Mouse (Mus musculus): ENCODE measurements around the gene Sik1.

Gene Sik1

DNA sequence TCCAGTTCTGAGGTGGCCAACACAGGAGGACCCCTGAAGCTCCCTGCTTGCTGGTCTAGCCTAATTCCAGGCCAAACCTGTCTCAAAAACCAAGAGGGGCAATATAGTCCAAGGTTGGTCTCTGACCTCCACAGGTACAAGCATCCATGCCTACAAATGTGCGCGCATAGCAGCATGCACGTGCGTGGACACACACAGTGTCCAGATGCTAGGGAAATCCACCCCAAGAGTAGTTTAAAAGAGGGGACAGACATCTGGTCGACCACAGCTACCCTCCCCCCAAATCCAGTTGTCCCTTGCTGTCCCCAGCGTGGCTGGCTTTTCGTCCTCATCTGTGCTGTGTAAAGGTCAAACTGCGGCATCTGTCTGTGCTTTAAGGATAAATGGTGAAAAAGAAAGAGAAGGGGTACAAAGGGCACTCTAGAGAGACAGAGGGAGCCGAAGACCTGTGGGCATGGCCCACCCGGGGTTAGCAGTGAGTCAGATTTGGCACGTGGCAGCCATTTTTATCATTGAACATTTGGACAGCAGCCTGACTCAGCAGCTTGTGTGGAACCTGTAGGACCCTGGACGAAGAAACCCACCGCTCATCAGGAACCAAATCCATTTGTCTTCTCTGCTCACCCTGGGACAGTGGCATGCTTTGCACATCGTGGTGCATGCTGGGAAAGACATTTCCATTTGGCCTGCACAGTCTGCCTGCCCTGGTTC is 23.6 kb downstream of the Sik1 start:
- ATAC-seq (ENCODE audit: low TSS enrichment), result no peak

DNA sequence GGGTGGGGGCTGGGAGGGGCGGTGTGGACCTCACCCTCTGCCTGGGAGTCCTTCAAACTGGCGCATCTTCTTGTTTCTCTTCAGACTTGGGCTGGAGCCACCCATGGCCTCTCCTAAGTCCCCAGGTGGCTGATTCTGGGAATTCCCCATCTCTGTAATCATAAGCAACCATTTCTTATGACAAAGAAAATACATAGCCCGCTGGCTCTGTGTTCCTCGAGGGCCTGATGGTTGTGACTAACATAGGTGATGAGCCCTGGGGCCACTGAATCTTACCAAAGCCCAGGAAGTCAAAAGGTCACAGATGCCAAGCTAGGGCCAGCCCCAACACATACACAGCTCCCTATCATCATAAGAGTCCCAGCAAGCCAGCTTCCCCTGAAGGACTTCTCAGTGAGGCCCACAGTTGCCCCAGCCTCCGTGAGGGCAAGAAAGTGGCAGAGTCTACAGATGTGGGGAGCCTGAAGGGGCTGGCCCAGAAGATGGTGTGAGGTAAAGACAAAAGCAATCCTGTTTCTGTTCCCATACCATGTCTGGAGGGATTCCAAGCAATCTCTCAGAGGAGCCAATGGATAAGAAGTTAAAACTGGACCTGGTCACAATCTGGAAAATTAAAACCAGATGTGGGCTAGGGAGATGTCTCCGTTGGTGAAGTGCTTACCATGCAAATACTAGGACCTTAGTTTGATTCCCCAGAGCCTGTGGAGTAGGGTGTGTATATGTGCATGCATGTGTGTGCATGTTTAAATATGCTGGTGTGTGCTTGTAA is 24.3 kb downstream of the Sik1 start:
- no peak for ATAC-seq (ENCODE audit: low TSS enrichment)

DNA sequence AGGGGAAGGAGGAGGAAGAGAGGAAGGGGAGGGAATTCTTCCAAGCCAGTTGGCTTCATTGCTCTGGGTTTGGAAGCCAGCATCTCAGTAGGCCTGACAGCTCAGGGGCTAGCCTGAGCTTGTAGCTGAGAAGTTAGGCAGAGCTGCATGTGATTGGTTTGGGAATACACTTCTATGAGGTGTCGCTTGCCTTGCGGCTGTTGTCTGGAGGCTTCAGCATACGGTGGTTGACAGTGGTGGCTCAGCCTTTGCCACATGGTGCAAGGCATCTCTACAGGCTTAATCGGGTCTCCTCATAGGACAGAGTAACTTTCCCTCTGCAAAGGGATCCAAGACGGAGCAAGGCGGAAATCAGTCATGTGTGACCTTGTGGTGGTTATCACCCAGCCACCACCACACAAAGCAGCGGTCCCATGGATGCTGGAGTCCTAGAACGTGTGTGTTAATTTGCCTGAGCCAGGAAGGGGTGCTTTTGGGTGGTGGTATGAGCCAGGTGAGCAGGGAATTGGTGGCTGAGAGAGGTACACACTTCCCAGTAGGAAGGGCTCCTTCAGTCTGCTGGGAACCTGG is 25.0 kb downstream of the Sik1 start:
- no peak for ATAC-seq (ENCODE audit: low TSS enrichment)

DNA sequence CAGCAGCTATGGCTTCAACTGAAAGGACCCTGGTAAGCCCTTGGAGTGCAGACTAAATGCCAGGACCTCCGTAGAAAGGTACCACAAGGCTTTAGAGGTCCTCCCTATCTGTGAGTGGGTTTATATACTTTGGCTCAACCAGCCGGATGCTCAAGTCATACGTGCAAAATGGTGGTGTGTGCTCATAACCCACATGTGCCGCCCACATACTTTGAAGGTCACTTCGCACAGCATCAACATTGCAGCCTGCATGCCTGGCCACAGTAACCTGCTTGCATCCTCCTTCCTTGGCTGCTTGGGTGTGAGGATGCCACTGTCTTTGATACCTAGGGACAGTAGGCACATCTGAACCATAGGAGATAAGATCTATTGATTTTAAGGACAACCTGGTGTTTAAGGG is 26.7 kb downstream of the Sik1 start:
- no peak for ATAC-seq (ENCODE audit: low TSS enrichment)

DNA sequence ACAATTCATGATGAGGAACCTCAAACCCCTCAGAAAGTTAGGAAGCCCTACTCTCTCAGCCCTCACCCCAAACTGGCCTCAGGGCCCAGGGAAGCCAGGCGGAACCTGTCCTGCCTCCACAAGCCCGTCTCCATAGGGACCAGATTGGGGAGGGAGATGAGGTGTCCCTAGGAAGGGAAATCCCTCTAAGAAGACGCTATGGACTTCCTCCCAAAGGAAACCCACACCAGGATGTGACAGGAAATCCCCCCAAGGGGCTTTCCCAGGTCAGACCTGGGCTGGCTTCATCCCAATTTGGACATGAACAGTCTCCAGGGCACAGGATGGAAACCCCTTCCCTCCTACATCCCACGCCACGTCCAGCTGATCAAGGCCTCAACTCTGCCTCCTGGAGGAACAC is 27.5 kb downstream of the Sik1 start:
- no peak for ATAC-seq (ENCODE audit: low TSS enrichment)

DNA sequence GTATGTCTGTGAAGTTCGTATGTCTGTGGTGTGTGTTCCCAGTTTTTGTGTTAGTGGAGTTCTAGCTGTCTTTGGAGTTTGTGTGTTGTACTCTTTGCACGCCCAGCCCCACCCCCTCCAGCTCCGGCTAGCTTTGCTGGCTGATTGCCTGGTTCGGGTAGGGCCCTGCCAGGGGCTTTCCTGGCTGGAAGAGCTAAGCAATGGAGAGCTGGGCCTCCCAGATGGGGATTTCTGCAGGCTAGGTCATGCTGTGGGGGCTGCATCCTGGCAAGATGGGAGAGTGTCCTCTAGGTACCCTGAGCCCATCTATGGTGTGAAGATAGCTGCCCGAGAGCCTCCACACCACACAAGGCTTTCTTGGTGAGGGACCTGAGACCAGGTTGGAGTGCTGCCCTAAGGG is 28.4 kb downstream of the Sik1 start:
- no peak for ATAC-seq (ENCODE audit: low TSS enrichment)

DNA sequence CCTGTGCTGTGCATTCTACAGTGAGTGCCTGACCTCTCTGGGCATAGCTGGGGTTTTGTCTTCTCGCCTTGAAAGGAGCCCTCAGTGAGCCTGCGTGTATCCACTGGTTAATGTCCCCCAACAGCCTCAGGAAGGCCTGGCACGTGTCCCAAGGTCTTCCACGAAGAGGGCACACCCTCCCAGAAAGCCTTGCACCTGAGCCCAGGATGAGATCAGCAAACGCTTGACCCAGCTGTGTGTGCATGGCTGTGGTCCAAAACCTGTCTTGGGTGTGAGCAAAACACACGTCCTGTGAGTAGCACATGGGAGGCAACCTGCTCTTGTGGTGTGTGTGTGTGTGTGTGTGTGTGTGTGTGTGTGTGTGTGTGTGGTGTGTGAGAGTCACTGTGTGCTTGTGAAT is 28.9 kb downstream of the Sik1 start:
- ATAC-seq (ENCODE audit: low TSS enrichment), result no peak

DNA sequence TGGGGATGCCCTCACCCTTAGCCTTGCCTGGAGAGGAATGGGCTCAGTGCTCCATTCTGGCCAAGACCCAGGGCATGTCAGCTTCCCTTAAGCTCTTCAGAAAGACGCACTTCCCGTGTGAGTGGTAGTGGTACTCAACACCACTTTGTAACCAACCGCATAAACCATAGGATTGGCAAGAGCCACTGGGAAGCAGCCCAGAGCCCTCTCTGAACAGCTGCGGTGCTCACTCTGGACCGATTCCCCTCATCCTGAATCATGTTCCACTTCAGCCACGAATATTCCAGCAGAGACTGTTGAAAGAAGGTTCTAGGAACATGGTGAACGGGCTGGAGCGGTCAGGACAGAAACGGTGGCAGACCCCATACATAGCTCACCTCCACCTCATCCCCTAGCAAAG is 29.9 kb downstream of the Sik1 start:
- no peak for ATAC-seq (ENCODE audit: low TSS enrichment)

DNA sequence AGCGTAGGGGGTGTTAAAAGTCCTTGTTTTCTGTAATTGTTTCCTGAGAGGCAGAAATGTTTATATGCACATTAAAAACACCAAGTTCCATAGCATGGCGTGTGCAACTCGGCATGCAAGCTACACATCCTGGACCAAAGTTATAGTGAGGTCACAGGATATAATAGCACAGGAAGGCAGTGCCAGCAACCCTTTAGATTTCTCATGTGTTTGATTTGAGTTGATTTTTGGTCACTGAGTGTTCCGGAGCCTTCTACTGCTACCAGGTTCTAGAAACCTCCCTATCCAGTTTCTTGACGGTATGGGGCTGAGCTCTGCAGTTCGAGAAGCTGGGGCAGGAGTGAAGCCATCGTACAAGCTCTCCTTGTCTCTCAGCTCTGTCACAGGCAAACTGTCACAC is 30.8 kb downstream of the Sik1 start:
- no peak for ATAC-seq (ENCODE audit: low TSS enrichment)

DNA sequence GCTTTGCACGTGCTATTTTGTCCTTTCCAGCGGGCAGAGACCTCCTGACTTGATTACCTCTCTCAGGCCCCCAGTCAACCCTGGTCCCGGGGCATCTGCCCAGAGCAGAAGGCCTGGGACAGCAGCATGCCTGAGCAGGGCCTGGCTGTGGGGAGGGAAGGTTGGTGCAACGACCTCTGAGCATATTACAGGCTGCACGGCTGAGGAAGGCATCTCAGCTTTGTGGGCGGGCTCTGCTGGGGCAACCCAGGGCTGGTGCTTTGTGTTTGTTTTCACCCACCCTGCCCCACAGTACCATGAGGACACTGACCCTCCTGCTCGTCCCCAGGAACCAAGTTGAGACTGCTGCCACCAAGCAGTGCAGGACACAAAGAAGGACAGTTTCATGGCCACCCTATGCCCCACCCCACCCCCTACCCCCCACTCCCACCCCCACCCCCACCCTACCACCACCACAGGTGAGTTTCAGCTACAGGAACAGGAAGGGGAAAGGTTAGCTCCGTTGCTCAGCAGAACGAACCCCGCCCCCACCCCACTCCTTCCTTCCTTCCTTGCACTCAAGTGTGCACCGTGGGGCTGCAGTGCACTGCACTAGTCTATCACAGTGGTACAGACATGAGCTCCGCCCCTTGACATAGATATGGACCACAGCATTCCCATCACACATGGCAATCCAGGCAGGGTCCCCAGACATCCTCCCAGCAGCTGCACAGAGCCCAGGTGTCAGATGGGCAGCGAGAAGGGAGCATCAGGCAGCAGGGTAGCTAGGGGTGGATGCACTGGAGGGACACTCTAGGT is 34.3 kb downstream of the Sik1 start:
- no peak for ATAC-seq (ENCODE audit: low TSS enrichment)

DNA sequence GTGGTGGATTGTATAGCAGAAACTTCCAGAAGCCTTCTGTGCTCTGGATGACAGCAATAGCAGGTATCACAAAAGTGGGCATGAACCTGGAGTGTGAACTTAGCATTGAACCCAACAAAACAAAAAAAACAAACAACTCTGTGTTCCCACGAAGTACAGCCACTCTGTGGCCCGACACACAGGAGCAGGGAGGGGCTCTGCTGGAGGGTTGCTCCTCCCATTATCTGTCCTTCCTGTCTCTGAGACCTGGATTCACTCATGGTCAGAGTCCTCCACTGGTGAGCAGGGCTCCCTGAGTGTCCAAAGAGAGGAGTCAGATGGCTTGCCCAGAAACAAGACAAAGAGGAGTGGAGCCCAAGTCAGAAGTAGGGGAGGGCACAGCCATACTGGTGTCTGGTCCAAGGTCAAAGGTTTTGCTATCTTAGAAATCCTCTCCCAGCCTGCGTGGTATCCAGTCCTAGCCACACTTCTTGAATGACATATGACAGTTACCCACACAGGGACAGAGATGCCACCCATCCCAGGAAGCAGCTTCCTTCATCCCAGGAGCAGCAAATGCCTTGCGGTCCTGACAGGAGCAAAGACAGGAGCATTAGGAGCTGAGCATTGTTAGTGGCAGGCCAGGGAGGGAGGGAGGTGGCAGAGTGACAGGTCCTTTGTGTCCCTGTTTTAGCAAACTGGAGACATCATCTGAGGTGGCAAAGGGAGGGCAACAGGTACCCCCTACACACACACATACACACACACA is 35.3 kb downstream of the Sik1 start:
- no peak for ATAC-seq (ENCODE audit: low TSS enrichment)

DNA sequence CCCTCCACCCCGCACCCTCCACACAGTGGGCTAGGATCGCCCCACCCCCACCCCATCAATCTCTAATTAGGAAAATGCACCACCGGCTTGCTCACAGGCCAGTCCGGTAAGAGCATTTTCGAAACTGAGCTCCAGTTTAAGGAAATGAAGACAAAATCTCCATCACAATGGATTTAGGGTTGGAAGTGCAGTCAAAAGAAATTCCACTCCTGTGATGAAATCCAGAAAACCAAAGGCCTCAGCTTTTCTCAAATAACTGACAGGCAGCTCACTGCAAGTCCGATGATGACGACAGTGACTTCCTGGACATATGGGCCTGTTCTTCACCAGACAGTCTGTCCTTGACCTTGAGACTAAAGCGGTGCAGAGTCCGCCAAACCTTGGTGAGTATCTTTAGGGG is 36.2 kb downstream of the Sik1 start:
- ATAC-seq (ENCODE audit: low TSS enrichment), result no peak

DNA sequence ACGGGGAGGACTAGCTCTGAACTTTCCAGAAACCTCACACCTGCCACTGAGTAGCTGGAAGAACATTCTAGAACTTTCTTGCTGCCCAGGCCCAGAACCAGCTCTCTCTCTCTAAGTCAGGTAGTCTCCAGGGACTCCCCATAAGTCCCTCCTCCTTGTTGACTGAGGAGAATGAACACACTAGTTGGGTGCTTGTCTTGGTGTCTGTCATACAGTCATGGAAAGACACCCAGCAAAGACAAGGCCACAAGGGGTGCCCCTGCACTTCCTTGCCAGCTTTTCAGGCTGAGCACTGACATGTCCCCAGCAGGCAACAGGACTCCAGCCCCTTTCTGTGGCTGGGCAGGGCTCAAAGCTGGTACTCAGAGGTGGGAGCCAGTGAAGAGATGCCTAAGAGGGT is 37.8 kb downstream of the Sik1 start:
- ATAC-seq (ENCODE audit: low TSS enrichment), result no peak

DNA sequence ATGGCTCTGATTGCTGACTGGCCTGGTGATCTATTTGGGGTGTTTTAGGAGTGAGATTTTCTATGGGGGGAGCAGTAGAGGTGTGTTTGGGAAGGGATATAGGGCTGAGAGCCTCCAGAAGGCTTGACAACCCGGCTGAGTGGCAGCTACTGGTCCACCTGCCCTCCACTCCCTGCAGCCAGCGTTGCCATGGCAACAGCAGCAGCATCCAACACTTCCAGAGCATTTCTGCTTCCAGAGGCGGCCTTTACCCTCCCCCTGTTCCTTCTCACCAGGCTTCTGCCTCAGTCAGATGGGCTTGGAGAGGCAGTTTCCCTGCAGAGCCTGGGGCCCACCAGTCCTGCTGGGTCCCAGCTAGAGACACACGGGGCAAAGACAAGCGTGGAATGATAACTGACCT is 38.4 kb downstream of the Sik1 start:
- peak; percentile 67 for ATAC-seq (ENCODE audit: low TSS enrichment)

DNA sequence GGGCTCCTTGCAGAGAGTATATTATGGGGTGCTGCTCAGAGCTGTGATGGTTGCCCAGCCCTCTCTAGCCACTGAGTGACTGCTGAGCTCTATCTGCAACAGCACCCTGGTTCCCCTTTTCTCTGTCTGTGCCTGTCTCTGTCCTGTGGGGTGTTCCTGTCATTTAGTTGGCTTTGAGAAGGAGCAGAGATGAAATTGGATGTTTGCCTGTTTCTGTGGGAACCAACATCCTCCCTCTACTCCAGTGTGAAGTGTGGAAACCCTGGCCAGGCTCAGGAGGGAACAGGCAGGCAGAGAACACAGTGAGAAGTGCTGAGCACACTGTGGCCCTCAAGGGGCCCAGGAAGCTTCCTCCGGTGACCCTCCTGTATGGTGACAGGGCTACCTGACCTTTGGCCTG is 40.8 kb downstream of the Sik1 start:
- peak; percentile 86 for ATAC-seq (ENCODE audit: low TSS enrichment)

DNA sequence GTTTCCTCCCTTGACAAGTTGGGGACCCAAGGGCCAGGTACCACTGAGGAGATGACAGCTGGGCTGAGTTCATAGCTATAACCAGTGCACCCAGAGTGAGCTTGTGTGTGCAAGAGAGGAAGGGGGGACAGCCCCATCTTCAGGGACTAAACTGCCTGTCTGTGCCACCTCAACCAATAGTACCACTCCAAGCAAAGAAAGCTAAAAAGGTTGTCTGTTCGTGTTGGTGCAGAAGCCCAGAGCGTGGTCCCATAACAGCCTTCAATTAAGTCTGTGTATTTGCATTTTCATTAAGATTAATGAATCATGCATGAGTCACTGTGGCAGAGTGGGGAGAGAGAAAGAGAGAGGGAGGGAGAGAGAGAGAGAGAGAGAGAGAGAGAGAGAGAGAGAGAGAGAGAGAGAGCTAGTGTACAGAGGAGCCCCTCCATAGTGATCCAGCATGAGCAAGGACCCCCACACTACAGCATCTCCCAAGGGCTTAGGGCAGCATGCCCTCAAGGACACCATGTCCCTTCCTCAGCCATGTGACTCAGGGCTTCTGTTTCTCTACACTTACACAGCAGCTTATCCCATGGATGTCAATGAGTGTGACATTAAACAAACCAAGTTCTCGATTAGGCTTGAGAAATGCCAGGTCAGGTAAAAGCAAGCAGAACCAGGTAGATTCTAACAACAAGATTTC is 41.5 kb downstream of the Sik1 start:
- no peak for ATAC-seq (ENCODE audit: low TSS enrichment)

DNA sequence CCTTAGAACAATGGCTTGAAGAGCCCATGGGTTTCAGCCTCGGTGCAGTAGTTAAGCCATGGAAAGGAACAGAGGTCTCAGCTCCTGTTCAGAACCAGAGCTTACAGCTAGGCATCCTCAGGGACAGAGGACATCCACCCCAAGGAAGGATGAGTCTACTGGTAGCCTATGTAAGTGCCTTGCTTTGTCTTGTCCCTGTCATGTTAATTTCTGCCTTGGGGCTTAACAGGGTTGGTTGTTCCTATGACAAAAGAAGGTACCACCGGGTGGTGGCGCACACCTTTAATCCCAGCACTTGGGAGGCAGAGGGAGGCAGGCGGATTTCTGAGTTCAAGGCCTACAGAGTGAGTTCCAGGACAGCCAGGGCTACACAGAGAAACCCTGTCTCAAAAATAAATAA is 44.3 kb downstream of the Sik1 start:
- no peak for ATAC-seq (ENCODE audit: low TSS enrichment)

DNA sequence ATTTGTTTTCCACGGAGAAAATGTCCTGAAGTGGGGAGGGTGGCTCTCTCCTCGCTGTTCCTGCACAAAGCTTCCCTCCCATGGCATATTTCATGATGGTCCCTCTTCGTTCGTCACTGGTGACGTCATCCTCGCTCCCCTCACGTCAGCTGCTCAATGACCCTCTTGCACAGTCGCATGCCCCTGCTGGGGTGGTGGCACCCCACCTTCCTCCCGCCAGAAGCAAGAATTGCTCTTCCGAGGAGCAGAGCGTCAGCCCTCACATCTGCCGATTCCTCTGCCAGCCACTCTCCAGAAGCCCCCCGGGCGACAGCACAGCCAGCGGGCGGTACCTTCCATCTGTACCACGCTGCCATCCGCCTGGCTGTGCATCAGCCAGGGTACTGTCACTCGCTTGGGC is 45.7 kb downstream of the Sik1 start:
- ATAC-seq (ENCODE audit: low TSS enrichment), result no peak; the same call in 1 of the 2 replicates

DNA sequence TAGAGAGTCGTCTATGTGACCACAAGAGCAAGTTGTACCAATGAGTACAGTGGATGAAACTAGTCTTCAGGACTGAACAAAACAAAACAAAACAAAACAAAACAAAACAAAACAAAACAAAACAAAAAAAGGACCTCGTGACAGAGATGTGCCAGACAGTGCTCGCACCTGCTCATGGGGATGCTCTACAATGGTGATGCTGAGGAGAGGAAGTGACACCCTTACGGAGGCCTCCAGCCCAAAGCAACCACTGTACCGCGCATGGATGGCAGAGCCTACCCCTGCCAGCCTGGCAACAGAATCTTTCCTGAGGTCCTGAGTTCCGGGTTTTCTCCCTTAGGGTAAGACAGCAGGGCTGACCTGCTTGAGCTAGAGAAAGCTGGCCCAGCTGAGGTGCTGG is 46.5 kb downstream of the Sik1 start:
- ATAC-seq (ENCODE audit: low TSS enrichment), result no peak

DNA sequence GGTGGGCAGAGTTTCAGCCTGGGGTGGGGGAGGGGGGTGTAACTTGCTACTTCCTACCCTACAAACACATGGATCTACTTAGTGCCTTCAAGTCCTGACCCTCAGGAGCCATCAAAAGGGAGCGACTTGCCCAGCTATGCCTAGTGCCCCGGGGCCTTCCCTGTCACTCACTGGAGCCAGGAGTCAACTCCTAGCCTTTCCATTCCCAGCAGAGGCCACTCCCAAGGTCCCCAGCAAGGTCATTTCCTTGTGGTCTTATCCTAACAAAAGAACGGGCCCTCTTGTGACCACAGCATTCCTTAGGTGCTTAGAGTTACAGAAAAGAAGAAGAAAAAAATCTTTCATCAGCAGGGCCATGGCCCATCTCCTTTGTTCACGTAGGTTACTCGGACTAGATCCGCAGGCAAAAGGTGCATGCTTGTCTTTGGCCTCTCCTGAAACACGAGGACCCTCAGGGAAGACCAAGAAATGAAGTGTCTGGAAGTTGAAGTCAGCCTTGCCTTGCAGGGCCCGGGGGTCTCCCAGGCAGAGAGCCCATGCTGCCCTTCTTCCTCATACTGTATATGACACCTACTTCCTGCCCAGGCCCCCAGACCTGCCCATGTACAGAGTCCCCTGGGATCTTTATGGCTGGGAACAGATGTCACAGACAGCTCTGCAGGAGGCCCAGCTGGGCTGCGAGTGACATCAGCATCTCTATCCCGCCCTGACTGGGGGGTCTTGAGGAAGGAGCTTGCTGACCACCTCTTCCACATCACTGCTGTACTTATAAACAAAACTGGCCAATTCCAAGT is 47.3 kb downstream of the Sik1 start:
- no peak for ATAC-seq (ENCODE audit: low TSS enrichment)
